Mouse (Mus musculus): ENCODE measurements around the gene Tom1.
A peak's percentile ranks its signal among the peaks of the same experiment; 100 is the strongest.

Gene Tom1

GRCm38 (mm10) chr8:75090781-75091365 is 57.4 kb downstream of the Tom1 start:
- DNase-seq, result no peak

GRCm38 (mm10) chr8:75093399-75094156 is 60.1 kb downstream of the Tom1 start, which contains the start of gene Hmox1:
Gene Hmox1, plus strand, starts transcription at chr8:75093621.
- DNase-seq, result peak; percentile 100

GRCm38 (mm10) chr8:75102956-75103355 is 69.5 kb downstream of the Tom1 start:
- DNase-seq, result no peak

- DNase-seq, result peak; percentile 87
Measured at GRCm38 (mm10) chr8:75103376-75103878, 69.9 kb downstream of the Tom1 start.

GRCm38 (mm10) chr8:75108527-75109235 is 75.2 kb downstream of the Tom1 start:
- peak; percentile 97 for DNase-seq

- DNase-seq, result peak; percentile 100
Measured at GRCm38 (mm10) chr8:75109236-75109967, 75.9 kb downstream of the Tom1 start, which contains the start of gene Mcm5. Gene Mcm5, plus strand, starts transcription at chr8:75109569.

GRCm38 (mm10) chr8:75110093-75110492 is 76.6 kb downstream of the Tom1 start:
- DNase-seq, result peak; percentile 88

GRCm38 (mm10) chr8:75118505-75118904 is 85.0 kb downstream of the Tom1 start:
- no peak for DNase-seq

GRCm38 (mm10) chr8:75119287-75119686 is 85.8 kb downstream of the Tom1 start:
- DNase-seq, result no peak
